Mouse (Mus musculus) monocyte, adult 2 months (primary cell): ENCODE results near the gene Cyp2d40.
"Not testable (repeated sequence)": the region's sequence is repeated elsewhere in the genome, so short reads cannot be mapped to it uniquely, and the experiment has no call there.

Source experiments
- DNase-seq, 2 experiments: peaks; one replicate each; pipeline ENCODE4 v3.0.0; 2022; ENCODE audit warnings: low spot score in 2 of 2, low read depth in 1 of 2

Cyp2d40 gene

DNA sequence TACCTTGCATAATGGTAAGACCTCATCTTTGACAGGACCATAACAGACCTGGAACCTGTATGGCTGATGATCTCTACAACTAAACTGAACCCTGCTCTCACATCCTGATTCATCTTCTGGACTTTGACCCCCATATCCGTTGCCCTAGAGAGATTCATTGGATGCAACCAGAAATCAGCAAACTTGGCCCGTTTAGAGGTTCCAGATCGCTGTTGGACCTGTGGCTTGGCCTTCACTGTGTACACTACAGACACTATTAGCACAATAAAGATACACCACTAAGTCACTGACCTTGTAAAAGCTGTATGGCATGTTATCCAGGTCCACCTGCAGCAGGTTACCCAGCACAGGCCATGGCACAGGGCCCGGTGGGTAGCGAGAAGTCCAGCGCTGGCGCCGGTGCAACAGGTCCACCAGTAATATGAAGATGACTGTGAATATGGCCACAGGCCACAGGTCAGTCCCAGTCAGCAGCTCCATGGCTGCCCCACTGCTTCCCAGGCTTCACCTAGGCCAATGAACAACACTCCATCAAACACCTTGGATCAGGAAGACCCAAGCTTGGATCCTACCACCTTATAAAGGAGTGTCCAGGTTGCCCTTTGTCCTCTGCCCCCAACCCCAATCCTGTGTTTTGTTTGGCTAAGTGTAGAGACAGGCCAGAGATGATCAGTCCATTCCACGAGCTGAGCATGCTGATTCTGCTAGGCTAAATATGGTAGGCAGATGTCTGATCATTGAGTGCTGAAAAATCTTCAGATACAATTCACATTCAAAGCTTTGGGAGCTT, at the start of gene Cyp2d40:
Gene Cyp2d40, minus strand, starts transcription at position 553 of the 790 bp plus-strand sequence.
- no peak for DNase-seq

DNA sequence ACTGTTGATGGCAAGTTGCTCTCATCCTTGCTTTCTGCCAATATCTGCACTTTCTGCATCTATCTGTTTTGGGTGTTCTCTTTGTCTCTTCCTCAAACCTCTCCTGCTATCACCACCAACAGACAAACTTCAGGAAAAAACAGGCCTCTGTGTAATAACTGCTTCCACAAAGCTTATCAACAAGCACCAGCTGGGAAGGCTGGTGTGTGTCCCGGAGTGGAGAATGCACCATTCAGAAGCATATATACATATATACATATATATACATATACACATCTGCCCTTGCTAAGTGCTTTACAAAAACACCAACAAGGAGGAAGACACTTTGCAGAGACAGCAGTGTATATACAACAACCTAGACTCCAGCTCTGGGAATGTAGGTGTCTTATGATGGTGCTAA, 46.6 kb upstream of the Cyp2d40 start:
- DNase-seq, result no peak

DNA sequence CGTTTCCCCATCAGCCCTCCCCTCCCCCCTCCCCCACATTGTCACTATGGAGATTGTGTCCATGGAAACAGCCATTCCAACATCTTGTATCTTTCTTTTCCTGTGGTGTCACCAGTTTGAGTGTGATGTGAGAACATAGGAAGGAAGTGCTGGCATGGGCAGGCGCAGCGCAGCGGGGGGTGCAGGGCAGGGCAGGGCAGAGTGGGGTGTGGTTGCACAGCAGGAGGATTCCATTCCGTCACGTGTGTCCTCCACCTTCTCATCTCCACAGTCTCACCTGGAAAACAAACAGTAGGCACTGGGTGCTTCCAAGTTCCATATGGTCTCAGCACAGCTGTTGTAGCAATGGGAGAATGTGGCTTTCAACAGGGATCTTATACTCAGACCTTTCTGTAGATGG, 45.5 kb upstream of the Cyp2d40 start:
- DNase-seq, result no peak

DNA sequence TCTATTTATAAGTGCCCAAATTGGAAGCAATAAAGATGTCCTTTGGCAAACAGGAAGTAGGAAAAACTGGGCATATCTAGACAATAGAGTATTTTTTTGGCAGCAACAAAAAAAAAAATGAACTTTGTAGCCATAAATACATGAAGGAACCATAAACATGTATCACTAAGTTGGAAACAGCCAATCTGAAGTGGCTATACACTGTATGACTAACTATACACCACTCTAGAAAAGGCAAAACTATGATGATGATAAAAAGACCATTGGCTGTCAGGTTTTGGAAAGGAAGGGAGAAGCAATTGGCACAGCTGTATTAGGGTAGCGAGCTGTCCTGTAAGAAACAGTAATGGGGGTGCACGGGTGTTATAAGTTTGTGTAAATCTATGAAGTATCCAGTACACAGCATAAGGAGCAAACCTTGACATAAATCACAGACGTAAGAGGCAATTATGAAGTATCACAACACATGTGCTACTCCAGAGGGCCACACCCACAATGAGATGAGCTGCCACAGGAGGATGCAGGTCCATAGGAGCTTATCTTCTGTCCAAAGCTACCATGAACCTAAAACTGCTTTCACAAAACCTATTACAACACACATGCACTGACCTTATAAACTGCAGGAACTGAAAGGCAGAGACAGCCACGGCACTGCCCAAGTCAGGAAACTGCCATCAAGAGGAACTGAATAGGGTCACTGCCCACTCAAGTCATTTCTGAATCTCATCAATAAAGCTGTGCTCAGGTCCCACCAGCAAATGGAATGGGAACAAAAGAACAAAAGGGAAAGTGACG, 43.2 kb upstream of the Cyp2d40 start:
- no peak for DNase-seq

GRCm38 (mm10) chr15:82804708-82805639, 41.0 kb upstream of the Cyp2d40 start:
- peak; percentile 21 to 66 for DNase-seq

GRCm38 (mm10) chr15:82795936-82796440, 32.0 kb upstream of the Cyp2d40 start:
- DNase-seq, result no peak

- no peak for DNase-seq
These were observed 30.3 kb upstream of the Cyp2d40 start, which contains the start of gene Cyp2d26 for GRCm38 (mm10) chr15:82794277-82794676. Cyp2d26 (minus strand) TSS chr15:82794294.

DNA sequence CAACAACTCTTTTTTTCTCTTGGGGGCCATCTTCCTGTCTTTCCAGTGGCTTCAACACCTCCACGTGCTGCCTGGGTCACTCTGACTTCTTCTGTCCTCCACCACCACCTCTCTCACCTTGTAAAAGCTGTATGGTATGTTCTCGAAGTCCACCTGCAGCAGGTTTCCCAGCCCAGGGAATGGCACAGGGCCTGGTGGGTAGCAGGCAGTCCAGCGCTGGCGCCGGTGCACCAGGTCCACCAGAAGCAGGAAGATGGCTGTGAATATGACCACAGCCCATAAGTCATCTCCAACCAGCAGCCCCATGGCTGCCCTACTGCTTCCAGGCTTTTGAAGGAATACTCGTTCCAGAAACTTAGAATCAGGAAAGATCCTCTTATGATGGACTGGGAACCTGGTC, 29.9 kb upstream of the Cyp2d40 start:
- no peak for DNase-seq

GRCm38 (mm10) chr15:82793454-82793853, 29.5 kb upstream of the Cyp2d40 start:
- no peak for DNase-seq

- DNase-seq, result no peak
These were observed 28.6 kb upstream of the Cyp2d40 start for GRCm38 (mm10) chr15:82792566-82792965.

DNA sequence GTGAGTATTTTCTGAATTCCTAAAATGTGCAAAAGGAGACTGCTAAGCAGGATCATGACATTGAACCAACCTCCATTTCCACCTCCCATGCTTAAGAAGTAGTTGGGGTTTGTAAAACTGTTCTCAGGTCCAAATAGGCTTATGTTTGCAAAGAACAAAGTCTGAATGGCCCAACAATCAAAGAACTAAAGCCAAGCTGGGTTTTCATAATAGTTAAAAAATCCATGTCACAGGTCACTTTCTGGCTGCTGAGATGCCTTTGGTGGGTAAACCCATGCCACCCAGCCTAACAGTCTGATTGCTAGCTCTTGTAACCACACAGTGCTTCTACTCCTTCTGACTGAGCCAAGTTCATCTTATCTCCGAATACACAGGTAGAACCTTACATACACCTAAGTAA, 20.6 kb upstream of the Cyp2d40 start:
- DNase-seq, result no peak

DNA sequence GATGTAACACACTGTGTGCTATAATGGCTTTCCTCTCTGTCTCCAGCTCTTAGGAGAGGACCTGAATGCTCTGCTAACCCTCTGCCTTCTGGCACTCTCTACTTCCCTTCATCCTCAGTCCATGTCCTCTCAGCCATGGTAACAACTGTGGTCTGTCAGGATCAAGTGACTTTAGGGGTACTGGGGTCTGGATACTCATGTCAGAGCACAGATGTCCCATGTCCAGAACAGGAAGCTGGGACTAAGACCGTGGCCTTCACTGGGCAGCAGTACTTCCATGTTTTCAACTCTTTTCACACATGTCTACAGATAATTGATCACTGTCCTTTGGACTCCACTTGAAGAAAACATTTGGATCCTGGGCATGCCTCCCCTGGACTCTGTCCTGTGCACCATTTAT, 19.8 kb upstream of the Cyp2d40 start:
- no peak for DNase-seq

DNA sequence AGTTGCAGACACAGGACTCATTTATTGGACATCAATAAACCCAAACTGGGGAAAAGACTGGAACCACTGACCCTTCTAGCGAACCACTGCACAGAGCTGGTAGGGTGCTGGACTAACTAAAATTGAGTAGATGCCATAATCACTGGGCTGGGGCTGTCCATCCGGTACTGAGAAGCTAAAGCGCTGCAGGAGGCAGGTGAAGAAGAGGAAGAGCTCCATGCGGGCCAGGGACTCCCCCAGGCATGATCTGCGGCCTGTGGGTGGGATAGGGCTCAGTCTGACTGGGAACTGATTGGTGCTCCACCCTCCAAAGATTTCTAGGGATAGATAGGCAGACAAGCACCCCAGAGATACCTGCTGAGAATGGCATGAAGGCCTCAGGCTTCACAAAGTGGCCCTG, 13.9 kb upstream of the Cyp2d40 start:
- not testable (repeated sequence) for DNase-seq

GRCm38 (mm10) chr15:82765943-82766342, 2.0 kb upstream of the Cyp2d40 start:
- no peak for DNase-seq

DNA sequence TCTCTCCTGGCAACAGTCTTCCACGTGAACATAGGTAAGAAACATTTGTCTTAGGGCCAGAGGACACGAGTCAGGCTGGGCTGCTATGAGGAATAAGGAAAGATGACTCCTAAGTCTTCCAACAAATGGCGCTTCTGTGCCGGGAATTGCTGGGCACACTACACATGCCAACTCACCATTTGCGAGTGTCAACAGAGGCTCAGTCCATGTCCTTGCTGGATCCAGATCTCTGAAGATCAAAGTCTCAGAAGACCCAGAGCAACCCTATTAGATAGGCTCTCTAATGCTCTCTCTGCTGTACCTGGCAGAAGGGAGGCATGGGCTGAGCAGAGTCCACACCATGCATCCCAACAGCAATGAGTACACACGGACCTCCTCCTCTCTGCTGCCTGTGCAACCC, 898 bp upstream of the Cyp2d40 start:
- no peak for DNase-seq

GRCm38 (mm10) chr15:82748141-82748540, 15.8 kb downstream of the Cyp2d40 start:
- DNase-seq, result no peak

- no peak for DNase-seq
These were observed 16.5 kb downstream of the Cyp2d40 start for GRCm38 (mm10) chr15:82747516-82747915.

GRCm38 (mm10) chr15:82733331-82733925, 30.6 kb downstream of the Cyp2d40 start:
- not testable (repeated sequence) for DNase-seq
